Mouse (Mus musculus) erythroblast, embryonic 14.5 days (primary cell): ENCODE data around the gene Nav2. TPM values are rescaled to one million over a fixed set of nuclear protein-coding genes. Genes with fewer than 3 reads are reported as not detected.

Experiments used
- H3K27me3 ChIP-seq: 2 replicates; pipeline ENCODE4 v1.6.1; 2012; ENCODE audit warnings: inconsistent platforms; ENCODE audit not compliant: control insufficient read depth
- H3K36me3 ChIP-seq: 2 replicates; pipeline ENCODE4 v1.6.1; 2012; ENCODE audit warnings: mild to moderate bottlenecking, inconsistent platforms; ENCODE audit not compliant: control insufficient read depth
- H3K4me1 ChIP-seq: 2 replicates; pipeline ENCODE4 v1.6.1; 2012; ENCODE audit warnings: inconsistent platforms; ENCODE audit not compliant: control insufficient read depth
- H3K4me3 ChIP-seq: replicated peaks from 2 replicates; pipeline ENCODE3; 2012; ENCODE audit warnings: moderate library complexity, mild to moderate bottlenecking, inconsistent platforms
- H3K9me3 ChIP-seq: 2 replicates; pipeline ENCODE4 v1.6.1; 2012; ENCODE audit warnings: low read length, inconsistent platforms, mixed read lengths; ENCODE audit not compliant: control insufficient read depth
- GATA1 ChIP-seq: IDR thresholded peaks from 2 replicates; pipeline ENCODE4 v1.6.1; 2012; ENCODE audit warnings: low read length, inconsistent platforms, mixed read lengths
- TAL1 ChIP-seq: IDR thresholded peaks from 3 replicates; pipeline ENCODE4 v1.6.1; 2012; ENCODE audit warnings: low read length, inconsistent platforms, mixed read lengths
- polyA plus RNA-seq: library from polyadenylated mRNA; stranded (reverse); fragments of >175 nt; gene quantifications from 2 replicates; pipeline ENCODE4 v1.2.3, GENCODE M21; 2012

Nav2 gene
- polyA plus RNA-seq, 1 experiment: 0.11 TPM

DNA sequence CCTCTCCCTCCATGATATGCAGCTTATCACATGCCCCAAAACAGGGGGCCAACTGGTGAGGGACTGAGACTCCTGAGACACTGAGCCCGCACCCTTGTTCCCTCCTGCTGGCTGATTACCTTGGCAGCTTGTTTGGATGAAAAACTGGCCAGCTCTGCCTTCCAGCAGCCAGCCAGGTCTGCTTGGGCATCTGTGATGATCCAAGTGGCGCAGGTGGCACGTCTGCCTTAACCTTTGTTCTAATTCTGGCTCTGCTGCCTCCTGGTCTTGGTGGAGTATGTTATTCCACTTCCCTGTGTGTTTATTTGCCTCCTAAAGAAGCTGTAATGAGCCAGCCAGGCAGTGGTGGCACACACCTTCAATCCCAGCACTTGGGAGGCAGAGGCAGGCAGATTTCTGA, 296.3 kb downstream of the Nav2 start:
- H3K4me3 ChIP-seq: no peak overlapping the region
- no peaks in the 10 kb centered on the region for H3K9me3 ChIP-seq
- H3K4me1 ChIP-seq: no peaks in the 10 kb centered on the region
- no peaks in the 10 kb centered on the region for H3K36me3 ChIP-seq
- no peaks in the 10 kb centered on the region for H3K27me3 ChIP-seq
- TF ChIP-seq GATA1 (no peak), TAL1 (no peak)

GRCm38 (mm10) chr7:49205551-49205950, 297.0 kb downstream of the Nav2 start:
- Histone ChIP-seq H3K4me1 (no peaks in the 10 kb centered on the region), H3K36me3 (no peaks in the 10 kb centered on the region), H3K27me3 (no peaks in the 10 kb centered on the region), H3K4me3 (no peak overlapping the region), H3K9me3 (no peaks in the 10 kb centered on the region)
- TF ChIP-seq TAL1 (no peak), GATA1 (no peak)

DNA sequence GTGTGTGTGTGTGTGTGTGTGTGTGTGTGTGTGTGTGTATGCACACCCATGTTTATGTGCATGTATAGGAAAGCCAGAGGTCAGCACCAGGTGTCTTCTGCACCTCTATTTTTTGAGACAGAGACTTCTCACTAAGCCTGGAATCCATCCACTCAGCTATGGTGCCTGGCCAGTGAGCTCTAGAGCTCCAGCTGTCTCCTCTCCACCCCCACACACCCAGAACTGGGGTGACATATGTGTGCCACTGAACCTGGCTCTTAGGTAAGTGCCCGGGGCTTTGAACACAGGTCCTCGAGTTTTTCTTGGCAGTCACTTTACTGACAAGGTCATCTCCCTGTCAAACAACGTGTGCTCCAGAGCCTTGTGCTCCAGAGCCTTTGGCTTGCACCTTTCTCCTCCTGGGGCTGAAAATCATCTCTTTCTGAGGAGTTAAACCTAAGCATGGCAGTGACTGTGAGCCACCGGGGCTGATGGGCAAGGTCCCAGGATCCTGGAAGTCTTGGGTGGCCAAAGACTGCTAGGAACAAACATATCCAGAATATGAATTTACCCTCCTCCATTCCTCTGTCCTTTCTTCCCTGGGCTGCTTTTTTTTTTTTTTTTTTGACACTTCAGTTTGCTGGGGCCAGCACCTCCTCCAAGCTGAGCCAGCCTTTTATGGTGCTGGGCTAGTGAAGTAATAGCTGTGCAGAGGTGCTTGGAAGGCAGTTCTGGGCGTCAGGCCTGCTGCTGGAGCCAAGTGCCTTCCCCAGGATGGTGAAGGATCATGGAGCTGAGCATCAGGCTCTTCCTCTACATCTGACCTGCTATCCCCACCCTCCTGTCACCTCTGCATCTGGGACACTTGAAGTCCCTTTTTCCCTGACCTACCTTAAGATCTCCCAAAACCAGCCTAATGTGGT, 298.5 kb downstream of the Nav2 start:
- H3K4me3 ChIP-seq: no peak overlapping the region
- no peaks in the 10 kb centered on the region for H3K36me3 ChIP-seq
- no peaks in the 10 kb centered on the region for H3K27me3 ChIP-seq
- no peaks in the 10 kb centered on the region for H3K9me3 ChIP-seq
- TF ChIP-seq GATA1 (no peak), TAL1 (no peak)
- no peaks in the 10 kb centered on the region for H3K4me1 ChIP-seq

DNA sequence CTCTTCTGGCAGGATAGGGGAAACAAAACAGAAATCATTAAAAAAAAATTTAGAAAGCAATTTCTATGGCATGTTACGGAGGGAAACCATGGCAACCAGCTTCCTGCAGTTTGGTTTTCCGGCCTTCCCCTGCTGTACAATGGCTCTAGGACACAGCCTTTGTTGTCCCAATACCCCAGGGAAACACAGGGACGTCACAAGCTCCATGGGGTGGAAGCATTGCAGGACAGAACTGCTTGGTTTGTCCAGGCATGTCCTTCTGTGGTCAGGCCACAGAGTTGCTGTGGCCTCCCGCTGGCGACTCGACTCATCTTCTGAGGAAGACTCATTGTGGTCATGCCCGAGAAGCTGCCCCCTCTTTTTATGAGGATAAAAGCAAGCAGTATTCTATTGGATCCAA, 301.0 kb downstream of the Nav2 start:
- H3K4me1 ChIP-seq: no peaks in the 10 kb centered on the region
- H3K4me3 ChIP-seq: no peak overlapping the region
- no peaks in the 10 kb centered on the region for H3K36me3 ChIP-seq
- H3K27me3 ChIP-seq: no peaks in the 10 kb centered on the region
- no peak for TF ChIP-seq GATA1
- no peak for TF ChIP-seq TAL1
- no peaks in the 10 kb centered on the region for H3K9me3 ChIP-seq

GRCm38 (mm10) chr7:49210721-49211120, 302.2 kb downstream of the Nav2 start:
- H3K4me1 ChIP-seq: no peaks in the 10 kb centered on the region
- H3K36me3 ChIP-seq: no peaks in the 10 kb centered on the region
- H3K9me3 ChIP-seq: no peaks in the 10 kb centered on the region
- no peak for TF ChIP-seq GATA1
- TF ChIP-seq TAL1: no peak
- H3K4me3 ChIP-seq: no peak overlapping the region
- H3K27me3 ChIP-seq: no peaks in the 10 kb centered on the region

GRCm38 (mm10) chr7:49213011-49213410, 304.5 kb downstream of the Nav2 start:
- Histone ChIP-seq H3K27me3 (no peaks in the 10 kb centered on the region), H3K4me3 (no peak overlapping the region), H3K36me3 (no peaks in the 10 kb centered on the region), H3K4me1 (no peaks in the 10 kb centered on the region), H3K9me3 (no peaks in the 10 kb centered on the region)
- TF ChIP-seq GATA1 (no peak), TAL1 (no peak)

- TF ChIP-seq GATA1 (no peak), TAL1 (no peak)
- Histone ChIP-seq H3K9me3 (no peaks in the 10 kb centered on the region), H3K4me3 (no peak overlapping the region), H3K27me3 (no peaks in the 10 kb centered on the region), H3K36me3 (no peaks in the 10 kb centered on the region), H3K4me1 (no peaks in the 10 kb centered on the region)
Observed at GRCm38 (mm10) chr7:49217786-49218185, 309.3 kb downstream of the Nav2 start.

- H3K36me3 ChIP-seq: no peaks in the 10 kb centered on the region
- no peaks in the 10 kb centered on the region for H3K27me3 ChIP-seq
- TF ChIP-seq TAL1 (no peak), GATA1 (no peak)
- no peaks in the 10 kb centered on the region for H3K9me3 ChIP-seq
- no peaks in the 10 kb centered on the region for H3K4me1 ChIP-seq
- no peak overlapping the region for H3K4me3 ChIP-seq
Observed at GRCm38 (mm10) chr7:49225741-49226140, 317.2 kb downstream of the Nav2 start.

DNA sequence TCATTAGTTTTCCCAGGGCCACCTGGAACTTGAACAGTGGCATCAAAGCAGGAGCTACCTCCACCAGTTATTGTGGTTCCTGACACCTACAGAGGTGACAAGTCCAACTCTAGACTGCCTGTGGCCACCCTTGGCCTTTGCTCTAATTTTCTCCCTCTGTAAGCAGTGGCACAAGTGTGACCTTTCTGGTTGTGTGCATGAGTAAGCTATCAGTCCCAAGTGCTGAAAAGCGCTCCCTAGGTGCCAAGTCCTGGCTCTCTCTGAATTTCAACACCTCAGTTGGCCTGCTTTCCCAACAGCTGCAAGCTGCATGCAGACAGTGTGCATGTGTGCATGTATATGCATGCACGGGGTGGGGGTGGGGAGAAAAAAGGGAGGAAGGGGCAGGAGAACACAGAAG, 324.5 kb downstream of the Nav2 start:
- Histone ChIP-seq H3K9me3 (no peaks in the 10 kb centered on the region), H3K27me3 (no peaks in the 10 kb centered on the region), H3K4me1 (peaks cover 3% of the 10 kb centered on the region), H3K36me3 (no peaks in the 10 kb centered on the region), H3K4me3 (no peak overlapping the region)
- TF ChIP-seq TAL1: no peak
- TF ChIP-seq GATA1: no peak

GRCm38 (mm10) chr7:49234288-49234687, 325.8 kb downstream of the Nav2 start:
- Histone ChIP-seq H3K27me3 (no peaks in the 10 kb centered on the region), H3K4me1 (peaks cover 3% of the 10 kb centered on the region), H3K36me3 (no peaks in the 10 kb centered on the region), H3K9me3 (no peaks in the 10 kb centered on the region), H3K4me3 (no peak overlapping the region)
- TF ChIP-seq GATA1: no peak
- TF ChIP-seq TAL1: no peak
